Mouse (Mus musculus) urinary bladder, postnatal 10 days (tissue): ENCODE measurements around the gene Aldh3b3.

Experiments used
- DNase-seq: peaks from one replicate; pipeline ENCODE4 v3.0.0; 2022; ENCODE audit warnings: low spot score

Aldh3b3 gene

DNA sequence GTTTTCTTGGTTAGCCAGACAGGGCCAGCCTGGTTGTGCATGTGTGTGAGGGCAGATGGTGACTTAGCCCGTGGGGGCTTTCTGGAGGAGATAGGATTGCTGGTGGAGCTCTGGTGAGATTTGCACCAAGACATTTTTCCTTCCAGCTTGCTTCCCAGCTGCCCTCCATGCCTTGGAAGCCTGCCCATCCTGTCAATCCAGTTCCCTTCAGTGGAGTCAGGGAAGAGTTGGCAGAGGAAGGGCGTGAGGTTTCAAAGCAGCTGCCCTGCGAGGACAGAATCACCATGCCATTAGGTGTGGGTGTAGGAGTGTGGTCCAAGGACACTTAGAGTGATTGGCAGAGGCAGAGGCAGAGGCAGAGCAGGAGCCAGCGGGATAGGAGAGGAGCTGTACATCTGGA lies at the start of gene Aldh3b3:
Gene Aldh3b3, plus strand, starts transcription at position 176 of the 400 bp plus-strand sequence.
- no peak for DNase-seq

DNA sequence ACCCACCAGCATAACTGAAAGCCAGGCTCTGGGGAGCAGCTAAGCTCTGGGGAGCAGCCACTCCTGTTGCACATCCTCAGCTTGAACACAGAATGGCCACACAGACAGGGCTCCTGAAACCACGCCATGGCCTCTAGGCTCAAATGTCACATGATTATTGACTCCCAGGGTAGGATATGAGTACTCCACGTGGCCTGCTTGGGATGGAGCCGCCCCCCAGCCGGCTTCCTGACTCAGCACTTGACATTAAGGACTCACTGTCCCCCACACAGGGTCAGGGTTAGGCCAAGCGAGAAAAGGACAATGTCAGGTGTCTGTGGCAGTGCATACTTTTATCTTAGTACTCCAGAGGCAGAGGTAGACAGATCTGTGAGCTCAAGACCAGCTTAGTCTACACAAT lies 48.2 kb upstream of the Aldh3b3 start:
- DNase-seq, result no peak

DNA sequence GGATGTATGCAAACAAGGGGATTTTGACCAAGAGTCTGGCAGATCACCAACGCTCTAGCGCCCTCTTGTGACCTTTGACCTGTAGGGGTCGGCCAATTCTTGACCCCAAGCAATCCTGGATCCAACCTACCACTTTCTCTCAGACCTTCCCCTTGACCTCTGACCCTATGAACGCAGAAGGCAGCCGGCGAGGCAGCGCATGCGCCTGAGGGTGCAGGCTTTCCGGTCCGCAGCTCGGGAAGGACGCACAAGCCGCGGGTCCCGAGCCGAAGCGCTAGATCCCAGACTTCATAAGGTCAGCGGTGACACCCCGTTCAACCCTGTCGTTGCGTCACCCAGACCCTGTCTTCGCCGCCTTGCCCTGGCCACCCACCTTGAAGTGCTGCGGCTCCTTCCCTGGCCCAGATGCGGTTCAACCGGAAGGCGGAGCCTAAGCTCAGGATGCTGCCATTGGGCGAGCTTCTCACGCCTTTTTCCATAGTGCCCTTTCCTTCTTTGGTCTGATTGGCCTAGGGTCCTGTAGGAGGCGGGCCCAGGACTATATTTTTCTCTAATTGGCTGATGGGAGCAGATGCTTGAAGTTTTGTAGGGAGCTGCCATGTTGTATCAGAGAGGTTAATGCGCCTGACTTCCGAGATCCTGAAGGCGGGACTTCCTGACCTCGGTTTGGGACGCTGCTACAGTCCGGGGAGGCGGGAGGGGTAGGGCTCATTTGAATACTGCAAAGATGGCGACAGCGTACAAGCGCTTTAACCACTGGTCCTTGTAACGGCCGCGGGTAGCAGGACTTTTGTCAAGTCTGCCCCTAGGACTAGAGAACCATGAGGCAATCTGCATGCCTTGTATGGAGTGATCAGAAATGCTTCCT lies 45.9 kb upstream of the Aldh3b3 start, which contains the start of gene Ndufs8:
Gene Ndufs8, minus strand, starts transcription at position 438 of the 868 bp plus-strand sequence.
- DNase-seq, result peak; percentile 42

DNA sequence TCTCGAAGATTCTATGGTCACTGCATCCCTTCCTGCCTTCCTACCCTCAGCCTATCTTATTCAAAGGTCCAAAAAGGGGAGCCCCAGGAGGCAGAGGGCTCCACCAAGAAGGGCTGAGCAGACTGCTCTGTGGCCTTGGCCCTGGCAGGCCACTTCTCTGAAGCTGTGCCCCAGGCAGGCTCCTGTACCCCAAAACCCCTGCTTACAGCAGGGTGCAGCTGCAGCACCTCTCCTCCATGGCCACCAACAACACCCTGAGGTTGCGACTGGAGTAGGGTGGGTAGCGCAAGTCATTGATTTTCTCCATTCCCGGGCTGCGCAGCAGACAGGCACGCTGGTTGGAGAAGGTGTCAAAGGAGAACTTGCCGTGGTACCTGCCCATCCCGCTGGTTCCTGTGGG lies 44.8 kb upstream of the Aldh3b3 start:
- DNase-seq, result no peak

DNA sequence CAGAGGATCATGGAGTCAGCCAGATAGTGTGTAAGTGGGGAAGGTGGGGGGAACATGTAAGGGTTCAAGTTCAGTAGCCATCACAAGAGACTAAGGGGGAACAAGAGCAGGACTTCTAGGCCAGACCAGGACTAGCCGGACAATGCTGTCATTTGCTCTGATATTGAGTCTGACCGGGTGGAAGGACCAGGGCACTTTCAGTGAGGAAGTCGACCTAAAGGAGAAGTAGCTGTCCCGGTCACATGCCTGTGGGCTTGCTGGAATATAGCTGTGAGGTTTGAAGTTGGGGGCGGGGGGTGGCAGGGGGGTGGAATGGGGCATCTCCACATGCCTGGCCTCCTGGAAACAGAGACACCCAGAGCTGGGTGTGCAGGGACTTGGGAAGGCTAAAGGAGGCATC lies 43.9 kb upstream of the Aldh3b3 start:
- no peak for DNase-seq

DNA sequence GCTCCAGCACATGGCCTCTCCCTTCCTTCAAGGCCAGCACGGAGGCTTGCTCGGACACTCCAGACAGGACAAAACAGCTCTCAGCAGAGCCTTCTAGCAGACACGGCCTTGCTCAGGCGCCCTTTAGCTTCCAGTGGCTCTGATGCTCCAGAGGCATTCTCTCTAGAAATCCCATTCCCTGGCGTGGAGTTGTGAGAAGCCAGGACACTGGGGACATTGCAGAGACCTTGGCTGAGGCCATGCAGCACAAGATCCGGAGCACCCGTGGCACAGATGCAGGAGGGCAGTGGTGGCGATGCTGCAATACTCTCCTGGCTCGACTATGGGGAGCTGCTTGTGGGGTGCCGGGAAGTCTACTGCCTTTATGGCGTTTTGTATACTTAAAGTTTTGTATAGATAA lies 41.7 kb upstream of the Aldh3b3 start:
- no peak for DNase-seq

DNA sequence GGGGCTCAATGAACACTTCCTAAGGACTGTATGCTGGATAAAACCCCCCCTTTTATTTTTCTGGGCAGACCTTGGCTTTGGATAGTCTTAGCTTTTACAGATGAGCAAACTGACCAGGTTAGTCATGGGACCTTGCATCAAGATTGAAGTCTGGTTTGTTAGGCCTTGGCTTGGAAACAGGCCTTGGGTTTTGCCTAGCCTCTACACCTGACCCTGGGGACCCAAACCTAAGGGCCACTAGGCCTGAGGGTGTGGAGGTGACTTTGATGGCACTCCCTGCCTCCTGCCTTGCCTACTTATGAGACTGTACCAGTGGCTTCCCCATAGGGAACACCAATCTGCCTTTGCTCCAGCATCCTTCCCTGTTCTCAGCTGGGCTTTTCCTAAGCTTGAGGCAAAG lies 38.5 kb upstream of the Aldh3b3 start:
- no peak for DNase-seq

DNA sequence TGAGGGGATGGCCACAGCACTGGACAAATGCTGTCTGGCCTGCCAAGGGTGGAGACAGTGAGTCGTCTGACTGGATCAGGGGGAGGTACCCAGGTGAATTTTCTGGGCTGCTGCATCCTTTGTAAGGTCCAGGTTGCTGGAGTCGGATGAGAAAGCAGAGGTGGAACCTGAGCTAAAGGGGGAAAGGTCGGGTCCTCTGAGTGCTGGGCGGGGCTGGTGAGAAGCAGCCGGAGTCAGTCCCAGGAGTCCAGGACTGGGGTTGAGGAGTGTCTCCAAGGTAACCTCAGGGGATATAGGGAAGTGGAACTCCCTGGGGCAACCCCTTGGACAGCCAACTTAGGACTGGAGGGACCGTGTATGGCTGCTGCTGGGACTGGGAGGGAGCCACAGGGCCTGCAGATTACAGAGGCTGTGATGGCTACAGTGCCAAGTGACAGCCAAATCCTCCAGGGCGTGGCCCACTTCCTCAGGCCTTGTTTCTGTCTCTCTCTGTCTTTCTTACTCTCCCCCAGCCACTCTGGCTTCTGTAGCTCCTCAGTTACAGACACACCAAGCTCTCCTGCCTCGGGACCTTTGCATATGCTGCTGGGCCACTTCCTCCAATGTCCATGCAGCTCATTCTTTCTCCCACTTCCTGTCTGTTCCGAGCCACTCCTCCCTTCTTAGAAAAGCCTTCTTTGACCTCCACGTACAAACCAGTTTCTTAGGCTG lies 35.6 kb upstream of the Aldh3b3 start:
- no peak for DNase-seq

DNA sequence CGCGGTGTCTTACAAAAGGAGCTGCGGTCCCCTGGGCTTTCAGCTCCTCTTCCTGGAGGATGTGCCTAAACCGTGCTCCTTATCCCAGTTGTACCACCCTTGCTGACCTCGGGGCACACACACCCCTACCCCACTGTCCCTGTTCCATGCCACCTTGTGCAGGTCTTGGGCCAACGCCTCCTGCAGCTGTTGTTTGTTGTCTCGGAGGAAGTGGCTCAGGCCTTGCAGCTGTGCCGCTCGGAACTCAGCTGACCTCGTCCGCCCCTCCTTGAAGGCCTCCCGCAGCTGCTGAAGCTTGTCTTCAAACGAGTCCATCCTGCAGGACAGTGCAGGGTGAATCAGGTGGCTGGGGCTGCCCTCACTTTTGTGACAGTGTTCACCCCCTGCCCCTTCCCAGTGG lies 34.9 kb upstream of the Aldh3b3 start:
- DNase-seq, result no peak

DNA sequence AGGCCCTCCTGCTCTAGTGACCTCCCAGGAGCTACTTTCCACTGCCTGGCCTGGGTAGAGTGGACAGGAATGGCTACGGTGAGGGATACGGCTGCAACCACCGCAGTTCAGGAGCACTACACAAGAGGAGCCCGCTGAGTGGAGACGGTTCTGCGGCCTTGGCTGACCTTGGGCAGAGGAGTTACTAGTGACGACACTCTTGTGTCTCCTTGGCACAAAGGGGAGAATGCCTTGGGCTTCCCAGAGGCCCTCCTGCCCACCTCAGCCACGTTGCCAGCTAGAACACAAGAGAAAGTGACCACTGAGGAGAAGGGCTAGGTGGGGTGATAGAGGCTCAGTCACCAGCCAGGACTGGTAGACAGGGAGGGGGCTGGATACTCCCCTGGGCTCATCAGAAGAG lies 34.3 kb upstream of the Aldh3b3 start:
- no peak for DNase-seq

DNA sequence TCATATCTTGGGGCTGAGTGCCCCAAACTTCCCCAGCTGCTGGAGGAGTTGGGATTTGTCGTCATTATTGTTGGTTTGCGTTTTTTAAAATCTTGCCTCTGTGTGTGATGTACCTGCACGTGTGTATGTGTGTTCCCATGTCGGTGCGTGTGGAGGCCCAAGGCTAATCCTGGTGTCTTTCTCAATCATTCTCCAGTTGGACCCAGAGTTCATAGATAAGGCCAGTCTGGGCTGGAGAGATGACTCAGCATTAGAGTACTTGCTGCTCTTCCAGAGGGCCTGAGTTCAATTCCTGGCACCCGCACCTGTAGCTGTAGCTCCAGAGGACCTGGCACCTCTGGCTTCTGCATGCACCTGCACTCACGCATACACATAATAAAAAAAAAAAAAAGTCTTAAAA lies 33.6 kb upstream of the Aldh3b3 start:
- DNase-seq, result no peak

DNA sequence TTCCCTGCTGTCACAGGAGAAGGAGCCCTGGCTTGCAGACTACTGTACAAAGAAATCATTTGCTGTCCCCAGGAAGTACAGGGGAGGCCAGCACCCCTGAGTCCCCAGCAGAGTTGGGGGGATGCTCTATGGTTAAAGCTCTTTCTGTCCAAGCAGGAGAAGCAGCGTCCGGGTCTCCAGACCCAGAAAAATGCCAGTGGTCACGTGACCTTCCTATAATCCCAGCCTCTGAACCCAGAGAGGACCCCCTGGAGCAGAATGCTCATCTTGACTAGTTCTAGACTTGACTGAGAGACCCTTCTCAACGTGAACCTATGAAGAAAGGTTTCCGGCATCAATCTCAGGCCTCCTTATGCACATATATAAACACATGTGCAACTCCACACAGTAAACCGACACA lies 32.6 kb upstream of the Aldh3b3 start:
- no peak for DNase-seq

DNA sequence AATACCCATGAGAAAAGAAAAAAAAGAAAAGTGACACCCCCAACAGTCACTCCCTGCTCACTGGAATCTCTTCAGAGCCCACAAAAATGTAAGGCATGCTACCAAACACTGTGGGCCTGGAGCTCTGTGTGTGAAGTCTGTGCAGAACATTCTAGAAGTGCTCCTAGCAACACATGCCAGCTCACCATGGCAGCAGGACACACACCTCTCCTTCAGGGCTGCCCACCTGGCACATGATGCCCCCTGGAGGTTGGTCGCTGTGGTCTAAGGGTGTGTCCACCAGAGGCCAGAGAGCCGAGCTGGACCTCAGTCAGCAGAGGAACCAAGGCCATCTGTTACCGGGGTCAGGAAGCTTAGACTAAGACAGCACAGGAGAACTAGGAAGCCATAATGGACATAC lies 32.2 kb upstream of the Aldh3b3 start:
- DNase-seq, result no peak

DNA sequence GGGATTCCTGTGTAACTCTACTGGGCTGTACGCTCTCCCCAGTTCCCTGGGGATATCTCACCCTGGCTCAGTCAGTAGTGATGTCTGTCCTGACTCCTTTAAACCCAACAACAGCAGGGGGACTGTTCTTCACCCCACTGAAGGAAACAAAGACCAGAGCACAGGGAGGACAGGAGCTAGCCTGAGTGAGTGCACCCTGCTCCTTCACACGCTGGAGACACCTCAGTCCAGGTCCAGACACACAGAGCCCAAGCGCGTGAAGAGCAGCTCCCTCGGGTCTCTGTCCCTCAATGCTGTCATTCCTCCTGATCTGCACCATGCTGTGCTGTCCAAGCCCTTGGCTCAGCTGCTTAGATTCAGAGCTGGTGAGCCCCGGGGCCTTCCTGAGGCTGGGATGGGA lies 31.8 kb upstream of the Aldh3b3 start:
- DNase-seq, result no peak

DNA sequence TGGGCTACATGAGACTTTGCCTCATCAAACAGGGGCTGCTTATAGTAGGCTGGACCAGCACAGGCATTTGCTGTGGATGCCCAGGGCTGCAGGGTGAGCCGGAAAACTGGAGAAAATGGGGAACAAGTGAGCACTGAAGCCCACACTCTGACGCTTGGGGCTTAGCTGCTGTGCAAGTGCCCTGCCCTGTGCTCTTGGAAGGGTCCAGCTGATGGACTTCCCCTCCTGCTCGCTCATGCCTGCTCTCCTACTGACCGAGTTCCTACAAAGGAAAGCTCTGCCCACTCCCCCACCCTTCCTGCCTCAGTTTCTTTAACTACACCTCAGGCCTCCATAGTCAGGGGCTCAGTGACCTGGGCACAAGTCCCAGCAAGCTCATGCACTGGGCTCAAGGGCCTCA lies 30.5 kb upstream of the Aldh3b3 start:
- no peak for DNase-seq

DNA sequence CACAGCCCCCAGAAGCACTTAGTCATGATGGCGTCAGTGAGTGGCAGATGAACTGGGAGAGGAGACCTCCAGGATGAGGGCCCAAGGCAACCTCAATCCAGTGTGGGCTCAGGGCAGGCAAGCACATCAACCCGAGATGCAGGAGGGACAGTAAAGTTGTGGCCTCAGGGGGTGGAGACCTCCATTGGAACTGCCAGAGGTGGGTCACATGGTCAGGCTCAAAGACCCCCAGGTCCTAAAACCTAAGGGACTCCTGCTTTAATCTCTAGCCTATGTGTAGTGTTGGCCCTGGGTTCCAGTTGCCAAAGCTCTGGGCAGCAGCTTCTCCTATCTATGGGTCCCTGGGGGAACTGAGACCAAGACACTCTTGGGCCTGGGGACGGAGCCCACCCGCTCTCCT lies 29.7 kb upstream of the Aldh3b3 start:
- DNase-seq, result no peak

DNA sequence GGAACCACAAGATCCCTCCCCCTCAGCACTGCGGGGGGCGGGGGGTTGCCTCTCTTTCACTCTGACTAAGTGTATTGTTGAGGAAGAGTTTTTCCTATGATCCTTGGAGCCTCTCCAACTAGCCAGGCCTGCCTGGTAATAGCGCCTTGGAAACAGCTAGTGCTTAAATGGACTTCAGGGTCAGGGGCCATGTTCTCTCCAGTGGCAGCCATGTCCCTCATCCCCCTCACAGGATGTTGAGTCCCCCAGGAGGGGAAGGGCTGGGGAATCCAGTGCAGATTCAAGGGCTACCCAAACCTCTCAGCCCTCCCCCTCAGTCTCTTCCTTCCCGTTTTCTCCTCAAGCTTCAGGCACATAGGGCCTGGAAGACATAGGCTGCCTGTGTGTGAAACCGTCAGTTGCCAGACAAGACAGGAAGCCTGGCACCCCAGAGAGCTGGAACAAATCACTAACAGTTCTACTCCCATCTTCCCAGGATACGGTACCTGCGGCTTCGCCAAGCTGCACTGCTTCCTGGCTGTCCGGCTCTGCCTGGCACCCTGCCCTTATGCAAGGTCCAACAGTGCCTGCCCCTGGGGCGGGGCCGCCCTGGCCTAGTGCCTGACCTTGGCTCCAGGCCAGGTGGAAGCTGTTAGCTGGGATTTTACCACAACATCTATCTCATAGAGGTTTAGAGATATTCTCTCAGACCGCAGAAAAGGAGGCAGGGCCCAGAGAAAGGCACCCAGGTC lies 29.1 kb upstream of the Aldh3b3 start, which contains the start of gene Aldh3b1:
Gene Aldh3b1, minus strand, starts transcription at position 598 of the 731 bp plus-strand sequence.
- no peak for DNase-seq

DNA sequence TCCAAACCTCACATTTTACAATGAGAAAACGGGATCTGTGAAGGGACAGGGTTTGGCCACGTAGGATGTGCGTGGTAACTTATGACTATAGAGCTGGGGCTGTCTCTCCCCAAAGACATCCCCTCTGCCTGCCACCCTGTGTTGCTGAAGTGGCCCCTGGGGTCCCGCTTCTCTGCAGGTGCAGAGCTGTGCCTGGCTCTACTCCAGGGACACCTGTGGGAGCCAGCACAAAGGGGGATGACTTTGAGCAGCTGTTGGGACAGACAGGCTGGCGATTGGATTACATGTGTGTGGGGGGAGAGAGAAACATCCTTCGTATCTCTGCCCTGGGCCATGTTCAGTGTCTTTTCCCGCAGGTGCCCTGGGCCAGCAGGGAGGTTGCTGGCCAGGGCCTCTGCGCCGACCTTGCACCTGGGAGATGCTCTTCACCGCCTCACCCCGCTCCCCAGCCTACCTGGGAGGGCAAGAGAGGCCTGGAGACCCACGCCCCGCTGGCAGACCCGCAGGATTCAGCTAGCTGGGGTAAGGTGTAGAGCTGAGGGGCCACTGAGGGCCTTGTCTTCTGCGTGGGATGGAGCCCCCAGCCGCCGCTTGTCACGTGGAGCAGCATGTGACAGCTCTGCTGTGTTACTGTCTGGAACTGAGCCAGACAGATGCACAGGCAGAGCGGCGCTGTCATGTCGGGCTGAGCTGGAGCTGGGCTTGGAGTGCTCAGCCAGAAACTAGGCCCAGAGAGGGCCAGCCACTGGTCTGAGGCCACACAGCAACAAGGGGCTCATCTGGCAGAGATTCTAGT lies 28.0 kb upstream of the Aldh3b3 start:
- no peak for DNase-seq

DNA sequence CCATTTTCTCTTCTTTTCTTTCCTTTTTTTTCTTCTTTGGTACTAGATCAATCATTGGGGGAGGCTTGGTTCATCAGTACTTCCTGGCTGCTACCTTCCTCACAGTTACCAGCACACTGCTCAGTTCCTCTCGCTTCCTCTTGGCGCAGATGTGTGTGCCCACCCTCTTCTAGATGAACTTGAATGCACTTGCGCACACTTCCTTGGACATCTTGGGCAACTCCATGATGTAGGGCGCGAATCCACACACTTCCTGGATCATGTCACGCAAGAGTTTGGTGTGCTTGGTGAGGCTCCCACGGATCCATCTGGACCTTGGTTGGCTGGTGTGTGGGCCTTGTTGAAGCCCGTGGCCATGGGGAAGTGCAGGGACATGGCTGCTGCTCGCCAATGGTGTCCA lies 26.7 kb upstream of the Aldh3b3 start:
- no peak for DNase-seq

DNA sequence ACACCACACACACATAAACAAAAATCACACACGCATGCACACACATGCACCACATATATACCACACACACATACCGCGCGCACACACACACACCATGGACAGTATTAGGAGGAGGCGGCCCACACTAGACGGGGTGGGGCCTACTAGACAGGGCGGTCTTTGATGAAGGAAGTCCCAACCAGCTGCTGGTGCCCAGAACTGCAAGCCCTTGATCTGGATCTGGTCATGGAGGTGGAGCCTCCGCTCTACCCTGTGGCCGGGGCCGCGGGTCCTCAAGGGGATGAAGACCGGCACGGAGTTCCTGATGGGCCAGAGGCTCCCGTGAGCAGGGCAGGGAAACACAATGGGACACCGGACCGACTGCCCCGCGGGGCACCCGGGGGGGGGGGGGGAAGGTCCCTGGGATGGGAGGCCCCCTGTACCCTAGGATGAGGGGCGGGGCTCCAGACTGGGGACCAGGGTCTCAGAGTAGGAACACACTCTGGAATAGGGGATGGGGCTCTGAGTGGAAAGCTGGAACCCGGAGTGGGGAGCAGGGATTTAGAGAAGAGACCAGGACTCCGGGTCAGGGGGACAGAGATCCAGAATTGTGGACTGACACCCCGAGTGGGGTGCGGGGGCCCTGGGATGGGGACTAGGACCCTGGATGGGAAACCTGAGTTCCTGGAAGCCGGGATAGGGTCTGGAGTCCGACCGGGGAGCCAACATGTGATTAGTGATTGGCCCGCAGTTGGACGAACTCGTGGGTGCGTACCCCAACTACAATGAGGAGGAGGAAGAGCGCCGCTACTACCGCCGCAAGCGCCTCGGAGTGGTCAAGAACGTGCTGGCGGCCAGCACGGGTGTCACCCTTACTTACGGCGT lies 23.2 kb upstream of the Aldh3b3 start, which contains the start of gene Unc93b1:
Gene Unc93b1, plus strand, starts transcription at position 155 of the 864 bp plus-strand sequence.
- DNase-seq, result no peak
